Mouse (Mus musculus) heart, embryonic 13.5 days (tissue): ENCODE results near the gene Fgfr2. TPM values are rescaled to one million over a fixed set of nuclear protein-coding genes. Genes with fewer than 3 reads are reported as not detected.

Experiments used
- ATAC-seq: fragments of 200-750 bp; cut with Nextera tagmentation; 2 replicates; pipeline ENCODE4 v1.8.0; 2017; ENCODE audit warnings: moderate TSS enrichment; ENCODE audit not compliant: insufficient number of reproducible peaks, low FRiP score, low TSS enrichment; ENCODE audit errors: extremely low read depth
- H3K27ac ChIP-seq: fragments of 300-500 bp; sonication (generic); replicated peaks from 2 replicates; pipeline ENCODE4 v1.5.1; 2015; ENCODE audit warnings: moderate library complexity, mild to moderate bottlenecking, inconsistent platforms
- H3K27me3 ChIP-seq: fragments of 300-500 bp; sonication (generic); replicated peaks from 2 replicates; pipeline ENCODE4 v1.6.1; 2015; ENCODE audit warnings: mild to moderate bottlenecking, inconsistent platforms
- H3K36me3 ChIP-seq: fragments of 300-500 bp; sonication (generic); 2 replicates; pipeline ENCODE4 v1.6.1; 2015; ENCODE audit warnings: mild to moderate bottlenecking, inconsistent platforms
- H3K4me1 ChIP-seq: fragments of 300-500 bp; sonication (generic); 2 replicates; pipeline ENCODE4 v1.6.1; 2015; ENCODE audit warnings: inconsistent platforms
- H3K4me2 ChIP-seq: fragments of 300-500 bp; sonication (generic); 2 replicates; pipeline ENCODE4 v1.6.1; 2015; ENCODE audit warnings: inconsistent platforms, mild to moderate bottlenecking, moderate library complexity
- H3K4me3 ChIP-seq: fragments of 300-500 bp; sonication (generic); 2 replicates; pipeline ENCODE4 v1.5.1; 2015; ENCODE audit warnings: moderate library complexity, mild to moderate bottlenecking, inconsistent platforms
- H3K9ac ChIP-seq: fragments of 300-500 bp; sonication (generic); 2 replicates; pipeline ENCODE4 v1.6.1; 2015; ENCODE audit warnings: inconsistent platforms, mild to moderate bottlenecking, moderate library complexity
- H3K9me3 ChIP-seq: fragments of 300-500 bp; sonication (generic); 2 replicates; pipeline ENCODE4 v1.6.1; 2016; ENCODE audit warnings: inconsistent platforms
- WGBS: fragments of 180-500 bp; shearing (Covaris S2); methylation state at CpG from one replicate; pipeline ENCODE4 v1.1.7; 2015; ENCODE audit warnings: mixed read lengths; 5-methylcytosine and 5-hydroxymethylcytosine counted together
- polyA plus RNA-seq: library from polyadenylated mRNA; unstranded; fragments of >200 nt; fragmentation: Nextera tagmentation; extraction: Ambion mirVana; gene quantifications from 2 replicates; pipeline ENCODE4 v1.2.1, GENCODE M21; 2015

Gene Fgfr2
- polyA plus RNA-seq, 1 experiment from 2014 or later: 22.5 TPM

DNA sequence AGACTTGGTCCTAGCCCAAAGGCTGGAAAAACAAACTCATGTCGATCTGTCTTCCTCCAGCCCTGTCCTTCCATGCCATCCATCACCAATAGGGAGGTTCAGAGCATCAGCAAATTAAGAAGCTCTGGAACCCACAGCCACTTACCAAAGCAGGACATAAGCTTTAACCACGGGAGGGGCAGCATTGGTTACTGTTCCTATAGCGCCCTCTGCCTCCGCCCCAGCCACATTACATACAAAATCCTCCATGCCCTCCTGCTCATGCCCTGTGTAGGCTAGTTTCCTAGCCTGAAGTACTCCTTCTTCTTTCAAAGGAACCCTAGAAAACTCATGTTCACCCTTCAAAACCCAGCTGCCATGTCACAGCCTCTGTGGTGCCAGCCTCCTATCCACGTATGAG, 648.1 kb downstream of the Fgfr2 start:
- no peak overlapping the region for H3K4me3 ChIP-seq
- ATAC-seq: no peak
- 19% methylated on average over 5 of the region's 5 CpGs for WGBS
- H3K27me3 ChIP-seq: peaks cover 33% of the 10 kb centered on the region; the same call in 1 of the 2 replicates
- H3K36me3 ChIP-seq: no peaks in the 10 kb centered on the region
- H3K4me1 ChIP-seq: no peaks in the 10 kb centered on the region
- no peaks in the 10 kb centered on the region for H3K9me3 ChIP-seq
- H3K27ac ChIP-seq: no peak overlapping the region
- H3K4me2 ChIP-seq: no peak overlapping the region
- no peak overlapping the region for H3K9ac ChIP-seq

DNA sequence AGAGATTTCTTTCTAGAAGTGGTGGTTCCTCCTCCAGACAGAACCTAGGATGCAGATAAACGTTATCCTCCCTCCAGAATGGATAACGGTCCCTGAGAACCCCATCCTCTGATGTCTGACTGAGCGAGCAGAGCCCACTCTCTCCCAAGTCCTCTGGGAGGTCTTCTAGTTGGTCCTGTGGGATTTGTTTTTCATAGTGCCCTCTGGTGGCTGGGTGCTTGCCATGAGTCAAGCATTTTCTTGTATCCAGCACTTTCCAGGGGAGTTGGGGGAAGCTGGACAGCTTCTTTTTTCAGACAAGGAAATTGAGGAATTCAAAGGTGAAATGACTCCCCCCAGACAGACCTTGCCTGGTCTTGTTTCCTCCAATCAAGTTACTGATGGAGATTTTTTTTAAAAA, 651.8 kb downstream of the Fgfr2 start:
- Histone ChIP-seq H3K4me1 (no peaks in the 10 kb centered on the region), H3K9me3 (no peaks in the 10 kb centered on the region), H3K36me3 (no peaks in the 10 kb centered on the region), H3K27ac (no peak overlapping the region), H3K27me3 (peaks cover 20% of the 10 kb centered on the region; the same call in 1 of the 2 replicates), H3K9ac (no peak overlapping the region), H3K4me2 (no peak overlapping the region), H3K4me3 (no peak overlapping the region)
- no peak for ATAC-seq
- WGBS: 40% methylated on average over 3 of the region's 3 CpGs

DNA sequence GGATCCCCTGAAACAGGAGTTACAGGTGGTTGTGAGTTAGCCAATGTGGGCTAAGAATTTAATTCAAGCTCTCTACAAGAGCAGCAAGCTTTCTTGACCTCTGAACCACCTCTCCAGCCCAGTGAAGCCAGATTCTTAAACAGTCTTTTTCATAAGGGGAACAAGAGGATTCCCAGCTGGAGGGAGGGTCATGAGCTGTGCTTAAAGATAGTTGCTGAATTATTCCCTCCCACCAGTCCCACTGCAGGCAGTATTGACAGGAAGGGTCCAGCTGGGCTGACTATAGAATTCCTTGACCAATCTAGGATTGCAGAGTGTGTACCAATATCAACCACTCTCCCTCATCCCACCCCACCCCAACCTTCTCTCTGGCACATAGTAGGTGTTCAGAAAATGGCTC, 654.8 kb downstream of the Fgfr2 start:
- peaks cover 12% of the 10 kb centered on the region; the same call in 1 of the 2 replicates for H3K27me3 ChIP-seq
- H3K9ac ChIP-seq: no peak overlapping the region
- H3K27ac ChIP-seq: no peak overlapping the region
- no peaks in the 10 kb centered on the region for H3K9me3 ChIP-seq
- no peaks in the 10 kb centered on the region for H3K36me3 ChIP-seq
- ATAC-seq: no peak
- H3K4me3 ChIP-seq: no peak overlapping the region
- H3K4me2 ChIP-seq: no peak overlapping the region
- H3K4me1 ChIP-seq: no peaks in the 10 kb centered on the region

DNA sequence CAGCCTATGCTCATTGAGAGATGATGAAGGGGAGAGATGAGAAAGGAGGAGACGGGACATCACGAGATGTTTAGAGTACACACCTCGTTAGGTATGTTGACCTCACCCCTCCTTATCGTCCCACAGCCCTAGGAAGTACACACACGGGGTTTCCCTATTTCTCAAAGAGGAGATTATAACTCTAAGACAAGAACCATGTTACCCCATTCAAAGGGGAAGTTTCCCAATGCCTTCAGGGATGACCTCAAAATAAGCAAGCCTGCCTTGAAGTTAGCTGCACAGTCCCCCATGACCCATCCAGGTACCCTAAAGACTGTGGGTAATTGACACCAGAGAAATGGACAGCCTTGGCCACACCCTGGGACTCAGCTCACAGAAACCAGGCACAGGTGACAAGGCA, 657.3 kb downstream of the Fgfr2 start:
- Histone ChIP-seq H3K36me3 (no peaks in the 10 kb centered on the region), H3K4me2 (no peak overlapping the region), H3K4me3 (no peak overlapping the region), H3K9me3 (no peaks in the 10 kb centered on the region), H3K27me3 (no peaks in the 10 kb centered on the region), H3K27ac (no peak overlapping the region), H3K9ac (no peak overlapping the region), H3K4me1 (no peaks in the 10 kb centered on the region)
- no peak for ATAC-seq
- 82% methylated on average over 5 of the region's 5 CpGs for WGBS

DNA sequence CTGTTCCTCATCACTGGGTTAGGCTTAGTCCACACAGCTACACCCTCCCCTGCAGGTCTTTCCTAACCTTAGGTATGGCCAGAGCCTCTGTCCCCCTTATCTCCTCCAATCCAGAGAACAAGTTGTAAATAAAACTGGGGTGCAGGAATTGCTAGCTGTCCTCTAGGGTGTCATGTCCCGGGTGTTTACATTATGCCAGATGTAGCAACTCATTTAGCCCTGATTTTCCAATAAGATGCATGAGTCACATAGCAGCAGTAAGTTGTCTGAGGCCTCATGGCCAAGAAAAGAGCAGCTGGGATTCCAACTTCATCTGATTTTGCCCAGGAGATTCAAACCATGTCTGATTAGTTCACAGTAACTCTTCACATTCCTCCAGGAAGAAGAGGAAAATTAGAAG, 658.3 kb downstream of the Fgfr2 start:
- Histone ChIP-seq H3K9ac (no peak overlapping the region), H3K4me1 (no peaks in the 10 kb centered on the region), H3K36me3 (no peaks in the 10 kb centered on the region), H3K4me2 (no peak overlapping the region), H3K27ac (no peak overlapping the region), H3K9me3 (no peaks in the 10 kb centered on the region), H3K27me3 (no peaks in the 10 kb centered on the region), H3K4me3 (no peak overlapping the region)
- no peak for ATAC-seq
- WGBS: 67% methylated on average over 1 of the region's 1 CpGs

DNA sequence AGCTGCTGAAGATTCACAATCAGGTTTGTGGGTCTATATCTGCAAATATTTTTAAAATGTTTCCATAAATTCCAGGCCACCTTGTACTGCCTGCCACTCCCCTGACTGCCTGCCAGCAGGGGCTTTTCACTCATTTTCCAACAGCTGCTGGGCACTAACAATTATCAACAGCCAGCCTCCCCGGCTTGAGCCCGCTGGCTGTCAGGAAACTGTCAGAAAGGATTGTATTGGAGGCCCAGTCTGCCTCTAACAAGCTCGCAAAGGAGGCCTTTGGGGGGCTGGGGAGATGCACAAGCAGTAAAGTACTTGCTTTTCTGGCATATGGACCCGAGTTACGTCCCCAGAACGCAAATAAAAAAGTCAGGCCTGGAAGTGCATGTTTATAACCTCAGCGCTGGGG, 664.7 kb downstream of the Fgfr2 start:
- Histone ChIP-seq H3K27me3 (no peaks in the 10 kb centered on the region; the same call in 1 of the 2 replicates), H3K27ac (no peak overlapping the region), H3K4me1 (peaks cover 6% of the 10 kb centered on the region; the same call in 1 of the 2 replicates), H3K9ac (no peak overlapping the region), H3K9me3 (no peaks in the 10 kb centered on the region), H3K36me3 (no peaks in the 10 kb centered on the region), H3K4me3 (no peak overlapping the region), H3K4me2 (no peak overlapping the region)
- ATAC-seq: no peak
- 51% methylated on average over 7 of the region's 7 CpGs for WGBS

DNA sequence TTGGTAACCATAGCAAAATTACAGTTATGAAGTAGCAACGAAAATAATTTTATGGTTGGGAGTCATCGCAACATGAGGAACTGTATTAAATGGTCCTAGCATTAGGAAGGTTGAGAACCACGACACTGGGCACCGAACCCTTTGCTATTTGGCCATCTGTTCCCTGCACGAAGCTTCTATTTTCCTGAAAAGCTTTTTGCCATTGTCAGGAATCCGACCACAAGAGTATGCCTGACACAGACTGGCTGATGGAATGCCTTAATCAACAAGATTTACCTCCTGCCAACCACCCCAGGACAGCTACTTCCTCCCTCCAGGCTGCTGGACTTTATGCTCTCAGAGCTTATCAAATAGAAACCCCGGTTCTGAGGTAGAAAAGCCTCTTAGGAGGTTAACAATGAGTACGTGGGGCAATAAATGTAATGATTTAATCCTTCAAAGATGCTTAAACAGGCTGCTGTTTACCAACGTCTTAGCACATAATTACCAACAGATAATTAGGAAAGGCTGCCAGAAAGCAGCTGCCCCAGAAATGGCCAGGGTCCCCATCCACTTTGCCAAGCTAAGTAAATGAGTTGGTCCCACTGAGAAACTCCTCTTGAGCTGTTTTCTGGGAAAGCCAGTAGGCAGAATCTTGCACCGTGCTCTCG, 668.0 kb downstream of the Fgfr2 start:
- Histone ChIP-seq H3K9ac (no peak overlapping the region), H3K27me3 (no peaks in the 10 kb centered on the region; the same call in none of the 2 replicates), H3K4me3 (no peak overlapping the region), H3K4me2 (no peak overlapping the region), H3K27ac (no peak overlapping the region), H3K4me1 (peaks cover 6% of the 10 kb centered on the region), H3K36me3 (no peaks in the 10 kb centered on the region), H3K9me3 (no peaks in the 10 kb centered on the region)
- 48% methylated on average over 11 of the region's 11 CpGs for WGBS
- ATAC-seq: no peak

DNA sequence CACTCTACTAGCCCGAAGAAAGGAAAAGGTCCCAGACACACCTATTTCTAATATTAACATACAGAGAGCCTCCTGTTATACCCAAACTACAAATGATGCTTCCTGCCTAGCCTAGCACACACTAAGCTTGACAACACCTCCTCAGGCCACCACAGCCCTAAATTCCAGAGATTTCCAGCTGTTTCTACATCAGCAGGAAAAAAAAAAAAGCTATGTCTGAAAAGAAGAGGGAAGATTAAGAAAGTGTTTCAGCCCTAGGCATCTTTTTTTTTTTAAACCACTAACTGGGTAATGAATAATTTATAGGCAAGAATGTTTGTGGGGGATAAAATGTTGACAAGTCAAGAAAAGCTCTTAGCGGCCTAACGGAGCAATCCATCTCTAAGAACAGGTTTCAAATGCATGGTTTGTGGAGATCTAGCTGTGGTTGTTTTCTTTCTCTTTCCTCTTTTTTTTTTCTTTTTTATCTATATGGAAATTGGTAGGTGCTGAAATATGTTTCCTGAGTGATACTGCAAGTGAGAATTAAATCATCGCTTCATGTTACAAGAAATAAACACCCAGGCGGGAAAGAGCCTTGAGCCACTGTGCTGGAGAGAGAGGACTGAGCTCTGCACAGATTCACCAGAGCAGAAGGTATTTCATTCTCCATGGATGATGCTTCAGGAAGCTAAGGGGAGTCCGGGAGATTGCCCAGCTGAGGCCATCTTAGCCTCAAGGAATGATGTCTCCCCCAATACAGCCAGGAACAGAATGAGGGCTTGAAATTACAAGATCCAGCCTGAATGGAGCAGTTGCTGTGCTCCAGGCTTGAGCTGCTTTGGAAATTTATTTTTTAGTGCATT, 673.0 kb downstream of the Fgfr2 start:
- no peaks in the 10 kb centered on the region; the same call in 1 of the 2 replicates for H3K4me1 ChIP-seq
- no peak overlapping the region for H3K27ac ChIP-seq
- H3K27me3 ChIP-seq: no peaks in the 10 kb centered on the region; the same call in 1 of the 2 replicates
- no peaks in the 10 kb centered on the region for H3K9me3 ChIP-seq
- no peaks in the 10 kb centered on the region for H3K36me3 ChIP-seq
- no peak for ATAC-seq
- no peak overlapping the region for H3K4me2 ChIP-seq
- H3K4me3 ChIP-seq: no peak overlapping the region
- H3K9ac ChIP-seq: no peak overlapping the region
- WGBS: 69% methylated on average over 6 of the region's 6 CpGs

DNA sequence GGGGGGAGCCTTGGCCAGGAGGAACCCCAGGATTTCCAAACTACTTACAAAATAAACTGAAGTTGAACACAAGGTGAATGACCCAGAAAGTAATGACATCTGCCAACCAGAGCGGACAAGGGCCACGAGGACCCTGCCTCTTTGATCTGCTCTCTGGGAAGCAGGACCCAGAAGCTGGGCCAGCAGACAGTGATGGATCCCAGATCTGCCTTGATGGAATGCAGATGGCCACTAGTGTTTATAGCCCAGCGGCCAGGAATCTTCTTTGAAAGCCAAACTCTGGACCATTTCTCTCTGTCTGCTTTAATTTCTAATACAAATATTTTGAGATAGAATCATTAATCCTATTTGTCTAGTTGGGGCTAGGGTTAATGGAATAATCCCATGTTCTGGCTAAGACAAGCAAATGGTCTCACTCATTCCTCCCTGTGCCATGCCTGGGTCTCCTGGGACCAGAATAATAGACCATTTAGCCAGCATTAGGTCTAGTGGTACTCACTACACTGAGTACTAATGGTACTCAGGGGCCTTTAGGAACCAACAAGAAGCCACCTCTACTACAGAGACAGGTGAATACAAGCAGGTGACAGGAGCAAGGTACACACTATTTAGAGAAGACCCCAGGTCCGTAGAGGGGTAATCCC, 674.5 kb downstream of the Fgfr2 start:
- H3K4me2 ChIP-seq: no peak overlapping the region
- no peaks in the 10 kb centered on the region for H3K9me3 ChIP-seq
- no peaks in the 10 kb centered on the region for H3K36me3 ChIP-seq
- no peak overlapping the region for H3K4me3 ChIP-seq
- ATAC-seq: no peak
- no peak overlapping the region for H3K27ac ChIP-seq
- H3K9ac ChIP-seq: no peak overlapping the region
- 52% methylated on average over 4 of the region's 4 CpGs for WGBS
- peaks cover 11% of the 10 kb centered on the region for H3K4me1 ChIP-seq
- H3K27me3 ChIP-seq: no peaks in the 10 kb centered on the region; the same call in 1 of the 2 replicates

DNA sequence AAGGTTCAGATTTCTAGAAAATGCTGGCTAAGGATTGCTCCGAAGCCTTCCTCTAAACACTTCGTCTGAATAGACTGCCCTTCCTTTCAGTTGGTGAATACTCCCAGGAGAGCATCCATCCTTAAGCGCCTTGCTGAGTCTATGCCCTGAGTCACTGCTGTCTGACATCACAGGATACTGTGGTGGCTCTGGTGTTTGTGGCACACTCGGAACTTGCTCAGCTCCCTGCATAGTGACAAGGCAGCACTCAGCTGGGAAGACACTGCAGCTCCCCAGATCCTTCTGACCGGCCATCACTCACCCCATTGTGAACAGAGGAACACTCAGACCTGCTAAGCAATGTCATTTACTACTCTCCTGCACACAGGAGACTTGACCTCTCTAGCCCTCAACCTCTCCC, 675.6 kb downstream of the Fgfr2 start:
- Histone ChIP-seq H3K27me3 (no peaks in the 10 kb centered on the region; the same call in 1 of the 2 replicates), H3K4me1 (peaks cover 21% of the 10 kb centered on the region), H3K27ac (no peak overlapping the region), H3K4me3 (no peak overlapping the region), H3K36me3 (no peaks in the 10 kb centered on the region), H3K9ac (no peak overlapping the region), H3K4me2 (no peak overlapping the region), H3K9me3 (no peaks in the 10 kb centered on the region)
- WGBS: 78% methylated on average over 5 of the region's 5 CpGs
- no peak for ATAC-seq

DNA sequence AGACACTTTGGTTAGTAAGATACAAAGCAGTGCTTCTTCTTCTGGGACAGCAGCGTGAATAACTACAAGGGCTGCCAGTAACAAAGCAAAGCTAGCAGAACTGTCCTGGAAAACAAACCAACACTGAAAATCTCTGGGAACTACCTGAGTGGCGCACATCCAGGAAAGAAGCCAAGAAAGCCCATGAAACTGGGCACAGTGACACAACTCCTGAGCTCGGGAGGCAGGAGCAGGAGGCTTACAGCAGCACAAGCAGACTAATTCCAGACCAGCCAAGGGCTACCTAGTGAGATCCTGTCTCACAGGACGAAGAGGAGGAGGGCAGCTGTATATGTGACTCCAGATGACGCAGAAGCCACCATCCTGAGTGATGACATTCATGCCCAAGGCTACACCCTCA, 676.3 kb downstream of the Fgfr2 start:
- H3K9ac ChIP-seq: no peak overlapping the region
- H3K9me3 ChIP-seq: no peaks in the 10 kb centered on the region
- no peaks in the 10 kb centered on the region for H3K27me3 ChIP-seq
- peaks cover 21% of the 10 kb centered on the region for H3K4me1 ChIP-seq
- no peak overlapping the region for H3K4me3 ChIP-seq
- no peak for ATAC-seq
- 77% methylated on average over 5 of the region's 5 CpGs for WGBS
- H3K27ac ChIP-seq: no peak overlapping the region
- H3K36me3 ChIP-seq: no peaks in the 10 kb centered on the region
- H3K4me2 ChIP-seq: no peak overlapping the region
